Mouse (Mus musculus): ENCODE measurements at regions not wholly inside any gene's neighbourhood (a gene's known extent, or its start where the extent isn't known, plus 50 kb on each side); places are given as distances from the start of the nearest gene placed in this dataset.
"Not testable (repeated sequence)": the region's sequence is repeated elsewhere in the genome, so short reads cannot be mapped to it uniquely, and the experiment has no call there.

- Histone ChIP-seq H3K27ac (ENCODE audit: insufficient read depth, low read length) (no peak overlapping the region), H3K4me1 (ENCODE audit: control insufficient read depth, insufficient read depth, low read length) (no peaks in the 10 kb centered on the region), H3K4me3 (ENCODE audit: insufficient read depth, low read length) (no peak overlapping the region)
- TF ChIP-seq POLR2A (IDR thresholded peaks at IDR 0.05; ENCODE audit: extremely low read depth, insufficient read depth, low read length) = no peak
These were observed 65.4 kb upstream of the Sv2b start for GRCm38 (mm10) chr7:75374506-75374905.

- no peak for TF ChIP-seq POLR2A (IDR thresholded peaks at IDR 0.05; ENCODE audit: extremely low read depth, insufficient read depth, low read length)
- no peak for TF ChIP-seq CTCF (IDR thresholded peaks at IDR 0.05; ENCODE audit: extremely low read depth, insufficient read depth, low read length)
These were observed 70.5 kb upstream of the Sv2b start for GRCm38 (mm10) chr7:75379595-75379994.

GRCm38 (mm10) chr7:75384506-75384911 is 70.8 kb upstream of the Akap13 start:
- H3K27ac ChIP-seq (ENCODE audit: insufficient read depth, low read length) = no peak overlapping the region
- TF ChIP-seq CTCF (IDR thresholded peaks at IDR 0.05; ENCODE audit: extremely low read depth, insufficient read depth, low read length) (no peak), POLR2A (IDR thresholded peaks at IDR 0.05; ENCODE audit: extremely low read depth, insufficient read depth, low read length) (no peak)
- no peak overlapping the region for H3K4me3 ChIP-seq (ENCODE audit: insufficient read depth, low read length)
- H3K4me1 ChIP-seq (ENCODE audit: control insufficient read depth, insufficient read depth, low read length) = no peaks in the 10 kb centered on the region

More at GRCm38 (mm10) chr7:75379595-75379994, 70.5 kb upstream of the Sv2b start:
- Histone ChIP-seq H3K4me1 (ENCODE audit: control insufficient read depth, insufficient read depth, low read length) (no peaks in the 10 kb centered on the region), H3K27ac (ENCODE audit: insufficient read depth, low read length) (no peak overlapping the region), H3K4me3 (ENCODE audit: insufficient read depth, low read length) (no peak overlapping the region)

- no peak for TF ChIP-seq POLR2A (IDR thresholded peaks at IDR 0.05; ENCODE audit: extremely low read depth, insufficient read depth, low read length)
- Histone ChIP-seq H3K27ac (ENCODE audit: insufficient read depth, low read length) (no peak overlapping the region), H3K4me3 (ENCODE audit: insufficient read depth, low read length) (no peak overlapping the region), H3K4me1 (ENCODE audit: control insufficient read depth, insufficient read depth, low read length) (no peaks in the 10 kb centered on the region)
These were observed 68.3 kb upstream of the Akap13 start for GRCm38 (mm10) chr7:75387033-75387432.

GRCm38 (mm10) chr7:75387821-75388431 is 67.4 kb upstream of the Akap13 start:
- H3K27ac ChIP-seq (ENCODE audit: insufficient read depth, low read length) = no peak overlapping the region
- TF ChIP-seq CTCF (IDR thresholded peaks at IDR 0.05; ENCODE audit: extremely low read depth, insufficient read depth, low read length) = no peak
- H3K4me1 ChIP-seq (ENCODE audit: control insufficient read depth, insufficient read depth, low read length) = no peaks in the 10 kb centered on the region
- H3K4me3 ChIP-seq (ENCODE audit: insufficient read depth, low read length) = no peak overlapping the region

- no peak overlapping the region for H3K4me3 ChIP-seq (ENCODE audit: insufficient read depth, low read length)
- no peak overlapping the region for H3K27ac ChIP-seq (ENCODE audit: insufficient read depth, low read length)
- no peaks in the 10 kb centered on the region for H3K4me1 ChIP-seq (ENCODE audit: control insufficient read depth, insufficient read depth, low read length)
- no peak for TF ChIP-seq POLR2A (IDR thresholded peaks at IDR 0.05; ENCODE audit: extremely low read depth, insufficient read depth, low read length)
- no peak for TF ChIP-seq CTCF (IDR thresholded peaks at IDR 0.05; ENCODE audit: extremely low read depth, insufficient read depth, low read length)
These were observed 65.2 kb upstream of the Akap13 start for GRCm38 (mm10) chr7:75390162-75390561.

- no peaks in the 10 kb centered on the region for H3K4me1 ChIP-seq (ENCODE audit: control insufficient read depth, insufficient read depth, low read length)
- no peak overlapping the region for H3K4me3 ChIP-seq (ENCODE audit: insufficient read depth, low read length)
- TF ChIP-seq CTCF (IDR thresholded peaks at IDR 0.05; ENCODE audit: extremely low read depth, insufficient read depth, low read length) (no peak), POLR2A (IDR thresholded peaks at IDR 0.05; ENCODE audit: extremely low read depth, insufficient read depth, low read length) (no peak)
- H3K27ac ChIP-seq (ENCODE audit: insufficient read depth, low read length) = no peak overlapping the region
These were observed 62.6 kb upstream of the Akap13 start for GRCm38 (mm10) chr7:75392783-75393182.

GRCm38 (mm10) chr7:75393466-75393865 is 61.9 kb upstream of the Akap13 start:
- H3K4me3 ChIP-seq (ENCODE audit: insufficient read depth, low read length) = no peak overlapping the region
- no peak overlapping the region for H3K27ac ChIP-seq (ENCODE audit: insufficient read depth, low read length)
- H3K4me1 ChIP-seq (ENCODE audit: control insufficient read depth, insufficient read depth, low read length) = no peaks in the 10 kb centered on the region
- TF ChIP-seq CTCF (IDR thresholded peaks at IDR 0.05; ENCODE audit: extremely low read depth, insufficient read depth, low read length) (no peak), POLR2A (IDR thresholded peaks at IDR 0.05; ENCODE audit: extremely low read depth, insufficient read depth, low read length) (no peak)

- no peaks in the 10 kb centered on the region for H3K4me1 ChIP-seq (ENCODE audit: control insufficient read depth, insufficient read depth, low read length)
- no peak overlapping the region for H3K27ac ChIP-seq (ENCODE audit: insufficient read depth, low read length)
- TF ChIP-seq CTCF (IDR thresholded peaks at IDR 0.05; ENCODE audit: extremely low read depth, insufficient read depth, low read length) (no peak), POLR2A (IDR thresholded peaks at IDR 0.05; ENCODE audit: extremely low read depth, insufficient read depth, low read length) (no peak)
- H3K4me3 ChIP-seq (ENCODE audit: insufficient read depth, low read length) = no peak overlapping the region
These were observed 60.3 kb upstream of the Akap13 start for GRCm38 (mm10) chr7:75394866-75395580.

- no peak for TF ChIP-seq POLR2A (IDR thresholded peaks at IDR 0.05; ENCODE audit: extremely low read depth, insufficient read depth, low read length)
- no peak for TF ChIP-seq CTCF (IDR thresholded peaks at IDR 0.05; ENCODE audit: extremely low read depth, insufficient read depth, low read length)
These were observed 57.8 kb upstream of the Akap13 start for GRCm38 (mm10) chr7:75397559-75397958.

GRCm38 (mm10) chr7:75398480-75398879 is 56.9 kb upstream of the Akap13 start:
- not testable (repeated sequence) for H3K27ac ChIP-seq (ENCODE audit: insufficient read depth, low read length); H3K4me1 ChIP-seq (ENCODE audit: control insufficient read depth, insufficient read depth, low read length); H3K4me3 ChIP-seq (ENCODE audit: insufficient read depth, low read length)

More at GRCm38 (mm10) chr7:75397559-75397958, 57.8 kb upstream of the Akap13 start:
- Histone ChIP-seq H3K27ac (ENCODE audit: insufficient read depth, low read length) (no peak overlapping the region), H3K4me1 (ENCODE audit: control insufficient read depth, insufficient read depth, low read length) (no peaks in the 10 kb centered on the region), H3K4me3 (ENCODE audit: insufficient read depth, low read length) (no peak overlapping the region)
